Mouse (Mus musculus): ENCODE measurements around the gene Rpe. TPM values are rescaled to one million over a fixed set of nuclear protein-coding genes. Genes with fewer than 3 reads are reported as not detected.

Gene Rpe
- polyA plus RNA-seq, 1 experiment from 2014 or later: 48.6 TPM

DNA sequence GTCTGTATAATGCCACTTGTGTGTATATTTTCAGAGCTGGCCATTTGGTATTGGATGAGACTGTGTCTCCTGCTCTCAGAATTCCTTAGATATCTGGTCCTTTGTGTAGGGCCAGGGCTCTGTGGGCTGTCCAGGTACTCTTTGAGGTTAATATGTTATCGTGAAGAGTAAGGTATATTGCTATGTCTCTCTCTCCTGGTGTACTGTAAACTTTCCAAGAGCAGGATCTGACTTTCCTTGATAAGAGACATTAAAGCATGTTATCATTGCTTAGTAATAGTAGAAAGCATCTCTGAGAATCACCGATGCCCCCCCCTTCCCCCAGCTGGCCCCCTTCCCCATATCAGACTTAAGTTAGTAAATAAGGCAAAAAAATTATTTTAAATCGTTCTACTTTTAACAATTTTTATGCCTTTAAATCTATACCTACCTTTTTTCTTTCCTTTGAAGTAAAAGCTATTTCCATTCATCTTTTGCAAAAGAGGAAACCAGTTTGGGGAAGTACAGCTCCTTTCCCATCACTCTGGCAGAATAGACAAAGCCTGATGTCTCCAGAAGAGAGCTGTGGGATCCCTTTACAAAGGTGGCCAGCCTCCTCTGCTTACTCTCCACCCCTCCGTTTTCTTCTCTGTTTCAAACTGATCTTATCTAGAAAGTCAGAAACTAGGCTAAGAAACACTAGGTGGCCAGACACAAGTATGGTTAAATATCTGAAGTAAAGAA is 2.2 kb downstream of the Rpe start:
- peaks cover 14% of the 10 kb centered on the region for H3K36me3 ChIP-seq (ENCODE audit: control insufficient read depth, insufficient read depth, low read length)
- ATAC-seq (ENCODE audit: low read depth) (no peak), DNase-seq (ENCODE audit: low spot score) (no peak)
- no peak overlapping the region for H3K4me3 ChIP-seq (ENCODE audit: low read depth, low read length)
- H3K9me3 ChIP-seq (ENCODE audit: control insufficient read depth, low read length): no peaks in the 10 kb centered on the region
- H3K27me3 ChIP-seq (replicated peaks; ENCODE audit: control insufficient read depth, insufficient read depth, low read length): no peaks in the 10 kb centered on the region
- no peak overlapping the region for H3K4me2 ChIP-seq (ENCODE audit: low read depth, low read length)
- WGBS: 81% methylated on average over 4 of the region's 4 CpGs
- H3K27ac ChIP-seq (replicated peaks; ENCODE audit: low read depth, low read length): no peak overlapping the region
- peaks cover 9% of the 10 kb centered on the region for H3K4me1 ChIP-seq (ENCODE audit: control insufficient read depth, insufficient read depth, low read length)
- H3K9ac ChIP-seq (ENCODE audit: low read depth, low read length): no peak overlapping the region

DNA sequence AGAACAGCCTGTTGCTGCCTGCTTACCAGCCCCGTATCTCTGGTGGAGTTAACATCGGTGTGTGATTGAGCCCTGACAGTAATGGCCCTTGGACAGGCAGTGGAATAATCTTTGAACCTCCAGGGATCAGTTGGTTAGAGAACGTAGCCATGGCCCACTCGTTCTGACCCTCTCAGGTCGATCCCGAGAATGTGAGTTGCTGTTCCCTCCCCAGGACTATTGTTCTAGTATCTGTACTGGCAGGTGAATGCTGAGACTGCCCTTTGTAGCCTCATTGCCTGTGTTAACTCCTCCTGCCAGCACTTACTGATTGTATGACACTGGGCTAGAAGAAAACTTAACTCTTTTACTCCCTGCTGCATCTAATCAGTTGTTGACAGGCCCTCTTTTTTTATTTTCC is 3.9 kb downstream of the Rpe start:
- no peak overlapping the region for H3K27ac ChIP-seq (replicated peaks; ENCODE audit: low read depth, low read length)
- 72% methylated on average over 6 of the region's 6 CpGs for WGBS

DNA sequence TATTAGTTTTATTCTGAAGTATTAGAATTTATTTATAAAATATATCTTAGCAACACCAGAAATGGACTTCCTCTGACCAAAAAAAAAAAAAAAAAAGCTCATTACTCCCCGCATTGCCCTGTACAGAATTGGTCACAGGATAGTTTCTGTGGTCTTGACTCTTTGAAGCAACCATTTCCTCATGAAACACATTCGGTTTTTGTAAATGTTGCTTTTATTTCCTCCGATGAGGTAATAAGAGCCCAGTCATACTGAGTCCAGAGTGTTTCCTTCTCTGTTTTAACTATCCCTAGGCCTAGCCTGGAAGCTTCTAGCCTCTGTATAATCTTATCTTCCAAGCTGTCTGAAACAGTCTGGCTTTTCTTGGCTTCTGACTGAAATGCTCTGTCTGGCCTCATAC is 12.2 kb downstream of the Rpe start:
- no peak overlapping the region for H3K9ac ChIP-seq (ENCODE audit: low read depth, low read length)
- H3K4me1 ChIP-seq (ENCODE audit: control insufficient read depth, insufficient read depth, low read length): no peaks in the 10 kb centered on the region
- 93% methylated on average over 3 of the region's 3 CpGs for WGBS
- no peak for DNase-seq (ENCODE audit: low spot score)
- no peaks in the 10 kb centered on the region for H3K9me3 ChIP-seq (ENCODE audit: control insufficient read depth, low read length)
- peaks cover 54% of the 10 kb centered on the region for H3K36me3 ChIP-seq (ENCODE audit: control insufficient read depth, insufficient read depth, low read length)
- no peak for ATAC-seq (ENCODE audit: low read depth)
- no peak overlapping the region for H3K4me3 ChIP-seq (ENCODE audit: low read depth, low read length)
- H3K27ac ChIP-seq (replicated peaks; ENCODE audit: low read depth, low read length): no peak overlapping the region
- no peaks in the 10 kb centered on the region for H3K27me3 ChIP-seq (replicated peaks; ENCODE audit: control insufficient read depth, insufficient read depth, low read length)
- no peak overlapping the region for H3K4me2 ChIP-seq (ENCODE audit: low read depth, low read length)

More for the DNA sequence above, 3.9 kb downstream of the Rpe start:
- peaks cover 9% of the 10 kb centered on the region for H3K4me1 ChIP-seq (ENCODE audit: control insufficient read depth, insufficient read depth, low read length)
- no peaks in the 10 kb centered on the region for H3K9me3 ChIP-seq (ENCODE audit: control insufficient read depth, low read length)
- H3K4me3 ChIP-seq (ENCODE audit: low read depth, low read length): no peak overlapping the region
- no peaks in the 10 kb centered on the region for H3K27me3 ChIP-seq (replicated peaks; ENCODE audit: control insufficient read depth, insufficient read depth, low read length)
- H3K36me3 ChIP-seq (ENCODE audit: control insufficient read depth, insufficient read depth, low read length): peaks cover 23% of the 10 kb centered on the region
- H3K9ac ChIP-seq (ENCODE audit: low read depth, low read length): no peak overlapping the region
- ATAC-seq (ENCODE audit: low read depth) (no peak), DNase-seq (ENCODE audit: low spot score) (no peak)
- no peak overlapping the region for H3K4me2 ChIP-seq (ENCODE audit: low read depth, low read length)

DNA sequence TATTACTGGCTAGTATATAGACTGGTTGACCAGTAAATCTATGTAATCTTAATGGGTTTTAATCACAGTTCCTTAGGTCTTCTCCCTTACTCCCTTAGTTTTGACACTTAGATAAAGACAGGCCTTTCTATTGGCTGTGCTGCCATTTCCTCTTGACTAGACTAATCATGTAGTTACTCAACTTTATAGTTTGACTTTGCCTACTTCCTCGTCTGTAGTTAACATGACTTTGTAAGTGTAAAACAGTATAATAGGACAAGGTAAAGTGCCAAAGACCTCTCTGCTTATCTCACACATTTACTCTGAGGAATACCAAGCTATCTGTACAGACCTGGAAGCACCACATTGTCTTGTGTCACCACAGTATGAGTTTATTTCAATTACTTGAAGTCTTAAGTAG is 29.9 kb downstream of the Rpe start:
- WGBS: 85% methylated on average over 1 of the region's 1 CpGs
- Histone ChIP-seq H3K4me3 (ENCODE audit: low read depth, low read length) (no peak overlapping the region), H3K9ac (ENCODE audit: low read depth, low read length) (no peak overlapping the region), H3K27ac (replicated peaks; ENCODE audit: low read depth, low read length) (no peak overlapping the region), H3K27me3 (replicated peaks; ENCODE audit: control insufficient read depth, insufficient read depth, low read length) (no peaks in the 10 kb centered on the region), H3K4me2 (ENCODE audit: low read depth, low read length) (no peak overlapping the region), H3K4me1 (ENCODE audit: control insufficient read depth, insufficient read depth, low read length) (no peaks in the 10 kb centered on the region), H3K36me3 (ENCODE audit: control insufficient read depth, insufficient read depth, low read length) (peaks cover 36% of the 10 kb centered on the region), H3K9me3 (ENCODE audit: control insufficient read depth, low read length) (0 out of 2 replicates have a peak, but pooled peaks cover 3% of the 10 kb centered on the region)
- no peak for DNase-seq (ENCODE audit: low spot score)
- ATAC-seq (ENCODE audit: low read depth): no peak

DNA sequence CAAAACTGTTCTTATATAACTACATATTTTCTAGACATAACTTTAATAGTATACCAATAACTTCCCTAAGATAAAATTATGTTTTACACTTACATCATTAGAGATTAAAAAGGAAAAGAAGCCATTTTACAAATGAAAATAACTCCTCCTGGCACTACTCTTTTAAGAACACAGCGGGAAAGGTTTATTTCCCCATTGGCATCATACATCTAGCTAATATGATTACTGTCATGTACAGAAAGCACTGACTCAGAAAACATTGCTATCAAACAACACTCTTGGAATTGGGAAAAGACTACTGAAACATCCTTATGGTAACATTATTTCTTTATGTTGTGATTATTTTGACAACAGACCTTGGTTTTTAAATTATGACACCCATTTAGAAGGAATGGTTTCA is 68.1 kb downstream of the Rpe start:
- H3K4me1 ChIP-seq (ENCODE audit: control insufficient read depth, insufficient read depth, low read length): no peaks in the 10 kb centered on the region
- DNase-seq (ENCODE audit: low spot score) (no peak), ATAC-seq (ENCODE audit: low read depth) (no peak)
- H3K9ac ChIP-seq (ENCODE audit: low read depth, low read length): no peak overlapping the region
- WGBS: 90% methylated on average over 1 of the region's 1 CpGs
- H3K9me3 ChIP-seq (ENCODE audit: control insufficient read depth, low read length): no peaks in the 10 kb centered on the region
- peaks cover 42% of the 10 kb centered on the region for H3K36me3 ChIP-seq (ENCODE audit: control insufficient read depth, insufficient read depth, low read length)
- H3K27me3 ChIP-seq (replicated peaks; ENCODE audit: control insufficient read depth, insufficient read depth, low read length): no peaks in the 10 kb centered on the region
- no peak overlapping the region for H3K4me3 ChIP-seq (ENCODE audit: low read depth, low read length)
- no peak overlapping the region for H3K27ac ChIP-seq (replicated peaks; ENCODE audit: low read depth, low read length)
- no peak overlapping the region for H3K4me2 ChIP-seq (ENCODE audit: low read depth, low read length)

Other genes with a start within 250 kb of the Rpe start
- 0.37 and 0.39 TPM in 2 replicates for gene Unc80, start 232.5 kb upstream of the Rpe start, polyA plus RNA-seq (2014; fragmentation: Nextera tagmentation; extraction: Ambion mirVana)
- 14.4 and 16.1 TPM in 2 replicates for gene Kansl1l, start 116.7 kb downstream of the Rpe start, polyA plus RNA-seq (2014; fragmentation: Nextera tagmentation; extraction: Ambion mirVana)
- gene Acadl, start 162.4 kb downstream of the Rpe start, polyA plus RNA-seq (2014; fragmentation: Nextera tagmentation; extraction: Ambion mirVana): 108 and 128 TPM in 2 replicates
- gene Myl1, start 244.6 kb downstream of the Rpe start, polyA plus RNA-seq (2014; fragmentation: Nextera tagmentation; extraction: Ambion mirVana): 1,165 and 1,732 TPM in 2 replicates

Data from embryonic facial prominence, embryonic 14.5 days (tissue).